Mouse (Mus musculus): Measurements from ENCODE around the gene Epha6.

Gene Epha6

DNA sequence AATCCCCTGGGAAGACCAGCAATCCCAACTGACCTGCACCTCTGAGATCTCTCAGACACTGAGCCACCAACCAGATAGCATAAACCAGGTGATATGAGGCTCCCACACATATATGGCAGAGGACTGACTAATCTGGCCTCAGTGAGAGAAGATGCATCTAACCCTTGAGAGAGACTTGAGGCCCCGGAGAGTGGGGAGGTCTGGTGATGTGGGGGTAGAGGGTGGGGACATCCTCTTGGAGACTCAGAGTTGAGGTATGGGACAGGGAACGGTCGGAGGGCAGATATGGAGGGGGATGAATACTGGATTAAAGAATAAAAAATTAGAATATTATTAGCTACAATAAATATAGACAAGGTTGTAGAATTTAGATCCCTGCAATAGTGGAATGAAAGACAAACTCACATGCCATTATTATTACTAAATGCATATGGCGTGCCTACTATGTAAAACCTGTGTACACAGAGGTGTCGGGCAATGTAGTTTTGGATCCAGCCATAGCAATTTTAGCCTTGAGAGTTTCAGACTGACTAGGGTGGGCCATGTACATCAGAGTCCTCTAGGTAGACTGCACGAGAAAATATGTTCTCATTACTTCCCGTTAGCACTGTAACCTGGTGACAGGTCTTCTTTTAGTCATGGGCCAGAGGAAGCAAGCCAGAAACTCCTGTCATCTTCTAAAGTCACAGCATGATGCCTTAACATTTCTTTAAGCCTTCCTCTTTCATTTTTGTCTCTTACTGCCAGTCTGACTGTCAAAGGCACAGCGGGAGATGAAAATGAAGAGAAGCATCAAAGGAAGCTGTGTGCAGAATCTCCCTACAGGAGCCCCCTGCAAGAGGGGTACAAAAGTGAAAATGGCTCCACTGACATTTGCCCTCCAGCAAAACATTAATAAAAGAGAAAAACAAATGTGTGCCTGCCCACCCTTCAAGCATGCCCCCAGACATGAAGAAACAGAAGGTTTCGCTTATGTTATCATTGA is 338.7 kb downstream of the Epha6 start:
- DNase-seq (ENCODE audit: low read depth, low spot score), result peak; percentile 8

DNA sequence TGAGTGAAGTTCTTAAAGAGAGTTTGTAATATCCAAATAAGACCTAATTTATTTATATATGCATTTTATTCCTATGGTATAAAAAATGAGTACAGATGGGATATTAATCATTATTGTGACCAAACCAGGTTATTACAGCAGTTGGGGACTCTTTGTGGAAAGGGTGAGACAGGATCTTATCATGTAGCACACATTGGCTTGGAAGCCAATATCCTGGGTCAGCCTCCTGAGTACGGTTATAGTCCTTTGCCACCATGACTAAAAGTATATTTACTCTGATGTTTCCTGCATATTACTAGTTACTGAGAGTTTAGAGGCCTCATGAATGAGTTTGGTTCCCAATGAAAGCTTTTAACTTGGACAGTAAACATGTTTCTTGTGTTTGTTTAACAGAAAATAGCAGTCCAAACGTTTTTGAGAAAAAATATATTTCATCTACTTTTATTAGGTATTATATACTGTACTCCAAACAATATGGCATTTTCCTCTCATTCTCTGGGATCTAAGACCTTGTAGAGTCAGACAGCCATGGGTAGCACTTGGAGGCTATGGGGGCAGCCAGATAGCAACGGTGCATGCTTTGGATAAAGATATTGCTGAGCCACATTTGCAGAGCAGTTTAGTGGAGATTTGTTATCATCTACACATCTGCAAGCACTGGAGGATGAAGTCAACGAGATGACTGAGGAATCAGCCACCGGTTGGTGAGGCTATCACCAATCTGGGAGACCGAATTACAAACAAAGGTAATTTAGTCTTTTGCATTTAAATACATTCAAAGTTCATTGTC is 340.4 kb downstream of the Epha6 start:
- DNase-seq (ENCODE audit: low read depth, low spot score), result no peak

DNA sequence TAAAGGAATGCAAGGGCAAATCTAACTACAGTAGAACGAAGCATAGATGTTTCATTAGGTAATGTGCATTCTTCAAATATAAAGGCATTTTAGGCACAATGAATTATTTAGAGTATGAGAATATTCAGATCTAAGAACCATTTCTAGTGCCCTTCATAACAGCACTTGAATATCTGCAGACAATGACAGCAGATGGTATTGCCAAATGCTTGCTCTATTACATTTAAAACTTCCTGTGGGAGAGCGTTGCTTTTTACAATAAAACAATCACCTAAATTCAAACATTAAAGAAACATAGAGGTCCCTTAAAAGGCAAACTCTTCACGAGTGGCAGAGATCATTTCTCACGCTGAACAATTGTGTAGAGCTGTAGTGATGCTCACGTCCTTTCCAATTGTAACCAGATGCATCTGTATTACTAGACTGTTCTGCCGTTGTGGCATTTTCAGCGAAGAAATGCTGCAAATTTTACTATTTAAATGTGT is 347.1 kb downstream of the Epha6 start:
- no peak for DNase-seq (ENCODE audit: low read depth, low spot score)

DNA sequence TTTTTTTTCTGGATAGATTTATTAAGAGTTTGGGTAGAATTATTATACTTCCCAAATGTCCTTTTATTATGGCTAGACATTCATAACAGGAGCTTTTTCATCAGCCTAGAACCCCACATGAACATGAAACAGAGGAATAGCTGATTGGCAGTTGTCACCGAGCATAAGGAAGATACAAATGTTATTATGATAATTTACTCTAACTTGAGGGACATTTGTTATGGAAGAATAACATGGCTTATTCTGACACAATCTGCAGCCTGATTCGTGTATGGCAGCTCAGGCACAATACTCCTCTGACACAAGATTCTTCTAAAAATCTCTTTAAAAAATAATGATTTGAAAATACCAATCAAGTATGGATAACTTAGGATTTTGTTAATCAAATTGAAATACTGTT is 347.7 kb downstream of the Epha6 start:
- DNase-seq (ENCODE audit: low read depth, low spot score), result no peak

DNA sequence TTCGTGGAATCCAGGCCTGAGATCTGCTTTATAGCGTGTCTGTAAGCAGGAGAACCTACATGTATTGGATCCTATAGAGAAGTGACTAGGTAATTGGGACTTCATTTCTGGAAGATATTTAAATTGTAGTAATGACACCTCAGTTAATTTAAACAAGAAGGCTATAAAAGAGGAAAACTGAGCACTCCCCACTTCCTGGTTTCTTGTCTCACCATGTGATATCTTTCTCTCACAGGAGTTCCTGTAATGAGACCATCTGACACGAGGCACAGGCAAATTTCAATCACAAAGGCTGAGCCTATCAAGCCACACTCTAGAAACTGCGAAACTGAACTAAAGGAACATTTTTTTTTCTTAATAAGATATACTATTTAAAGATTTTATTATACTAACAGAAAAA is 348.3 kb downstream of the Epha6 start:
- DNase-seq (ENCODE audit: low read depth, low spot score), result no peak

DNA sequence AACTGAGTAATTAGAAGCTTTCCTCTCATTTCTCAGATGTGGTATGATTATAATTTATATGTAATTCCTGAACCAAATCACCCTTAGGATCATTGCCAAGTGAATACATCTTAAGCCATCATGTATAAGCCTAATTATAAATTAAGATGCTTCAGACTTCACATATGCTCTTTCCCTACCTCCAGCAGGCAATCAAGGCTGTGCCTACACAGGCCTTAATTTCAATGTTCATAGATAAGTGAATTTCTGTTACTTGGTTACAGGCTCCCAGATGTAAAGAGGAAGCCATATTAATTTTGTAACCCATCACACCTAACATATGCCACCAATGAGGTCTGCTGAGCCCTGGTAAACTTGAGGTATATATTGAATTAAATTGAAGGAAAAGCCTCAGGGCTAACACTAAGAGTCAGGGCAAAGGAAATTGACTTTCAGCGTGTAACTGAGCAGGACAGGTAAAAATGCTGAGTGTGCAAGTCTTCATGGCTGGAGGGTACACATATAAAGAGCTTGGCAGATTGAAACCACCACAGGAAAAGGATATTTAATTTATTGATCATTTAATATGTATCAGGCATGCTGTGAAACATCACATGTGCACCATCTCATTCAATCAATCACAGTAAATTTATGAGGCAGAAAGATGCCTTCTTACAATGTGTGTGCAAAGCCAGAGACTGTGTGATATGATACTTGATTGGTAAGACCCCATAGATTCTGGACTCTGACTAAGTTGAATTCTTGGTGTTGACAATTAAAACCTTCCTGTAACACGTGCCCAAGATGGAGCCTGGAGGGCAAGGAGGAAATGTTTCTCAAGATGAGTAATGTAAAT is 365.8 kb downstream of the Epha6 start:
- no peak for DNase-seq (ENCODE audit: low read depth, low spot score)

DNA sequence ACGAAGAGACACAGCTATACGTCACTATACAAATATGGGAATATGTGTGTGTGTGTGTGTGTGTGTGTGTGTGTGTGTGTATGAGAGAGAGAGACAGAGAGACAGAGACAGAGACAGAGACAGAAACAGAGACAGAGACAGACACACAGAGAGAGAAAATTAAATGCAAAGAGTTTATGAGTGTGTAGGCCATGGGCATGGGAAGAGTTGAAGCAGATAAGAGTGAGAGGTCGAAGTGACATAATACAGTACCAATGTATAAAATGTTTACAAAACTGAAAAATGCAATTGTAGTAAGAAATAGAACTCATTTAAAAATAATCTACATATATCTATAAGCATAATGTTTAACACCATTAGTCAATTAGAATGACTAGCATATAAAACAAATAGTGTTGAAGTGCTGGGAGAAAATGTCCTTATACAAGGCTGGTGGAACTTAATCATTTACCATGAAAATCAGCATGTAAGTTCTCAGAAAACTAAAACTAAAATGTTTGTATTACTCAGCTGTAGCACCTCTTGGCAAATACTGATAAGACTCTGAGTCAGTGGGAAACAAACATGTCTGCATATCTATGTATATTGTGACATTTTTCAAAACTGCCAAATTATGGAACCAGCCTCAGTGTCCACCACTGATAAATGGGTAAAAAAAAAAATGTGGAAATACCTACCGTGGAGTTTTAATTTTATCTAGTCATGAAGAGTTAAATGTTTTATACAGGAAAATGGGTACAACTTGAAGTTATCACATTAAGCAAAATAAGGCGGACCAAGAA is 371.2 kb downstream of the Epha6 start:
- no peak for DNase-seq (ENCODE audit: low read depth, low spot score)

DNA sequence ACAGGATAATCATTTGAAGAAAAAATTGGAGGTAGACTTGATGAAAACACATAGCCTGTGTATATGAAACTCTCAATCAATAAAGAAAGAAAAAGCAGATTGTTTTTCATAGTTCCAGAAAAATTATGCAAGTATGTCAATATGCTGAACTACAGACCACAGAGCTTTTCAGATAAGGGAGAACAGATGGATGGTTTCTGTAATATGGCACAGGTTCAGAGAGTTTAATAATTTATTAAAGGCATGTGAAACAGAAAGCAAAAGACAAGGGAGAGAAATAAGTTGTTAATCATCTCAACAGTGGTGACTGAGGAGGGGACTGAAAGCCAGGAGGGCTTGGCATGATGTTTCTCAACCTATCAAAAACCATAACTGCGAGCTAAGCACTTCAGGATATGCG is 372.3 kb downstream of the Epha6 start:
- no peak for DNase-seq (ENCODE audit: low read depth, low spot score)

DNA sequence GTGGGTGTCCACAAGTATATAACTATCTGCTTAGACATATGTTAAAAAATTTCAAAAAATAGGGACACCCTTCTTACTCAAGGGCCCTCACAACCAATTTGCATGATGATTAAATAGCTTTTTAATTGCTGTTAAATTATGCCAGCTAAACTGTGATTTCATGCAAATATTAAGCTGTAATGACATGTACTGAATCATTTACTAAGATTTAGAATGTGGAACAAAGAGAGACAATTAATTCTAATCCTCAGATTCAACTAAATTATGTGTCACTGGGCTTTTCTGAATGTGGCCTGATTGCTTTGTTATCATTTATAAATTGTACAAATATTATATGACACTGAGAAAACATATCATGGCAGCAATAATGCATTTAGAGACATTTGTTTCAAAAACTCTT is 396.2 kb downstream of the Epha6 start:
- no peak for DNase-seq (ENCODE audit: low read depth, low spot score)

DNA sequence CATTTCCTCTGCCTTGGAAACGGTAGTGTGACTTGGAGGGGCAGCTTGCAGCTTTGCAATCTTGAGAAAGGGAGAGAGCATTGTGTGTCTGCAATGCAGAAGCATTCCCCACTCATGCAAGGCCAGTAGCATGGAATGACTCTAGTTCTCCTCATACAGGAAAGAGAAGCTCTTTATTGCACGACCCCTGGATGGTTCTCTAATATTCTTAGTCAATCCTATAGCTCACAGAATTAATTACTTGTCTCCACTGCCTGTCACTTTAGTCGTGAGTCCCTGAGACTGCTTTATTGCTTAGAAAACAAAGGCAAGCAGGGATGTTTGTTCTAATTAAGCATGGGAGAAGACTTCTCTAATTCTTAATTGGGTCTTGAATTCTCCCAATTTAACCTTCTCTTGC is 429.8 kb downstream of the Epha6 start:
- no peak for DNase-seq (ENCODE audit: low read depth, low spot score)

DNA sequence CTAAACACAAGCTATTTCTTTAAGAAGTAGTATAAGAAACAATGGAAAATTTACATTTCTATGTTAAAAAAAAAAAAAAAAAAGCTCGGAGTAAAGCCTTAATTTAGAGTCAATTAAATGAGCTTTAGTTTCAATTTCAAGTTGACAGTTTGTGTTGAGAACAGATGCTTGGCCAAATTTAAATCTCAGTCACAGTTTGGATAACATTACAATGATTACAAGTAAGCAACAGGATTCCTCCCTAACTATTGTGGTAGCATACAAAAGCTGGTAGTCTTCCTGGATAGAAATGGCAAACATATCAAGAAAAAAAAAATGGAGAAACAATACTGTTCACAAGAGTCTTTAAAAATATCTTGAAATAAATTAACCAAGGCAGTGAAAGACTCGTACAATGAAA is 452.9 kb downstream of the Epha6 start:
- DNase-seq (ENCODE audit: low read depth, low spot score), result no peak

DNA sequence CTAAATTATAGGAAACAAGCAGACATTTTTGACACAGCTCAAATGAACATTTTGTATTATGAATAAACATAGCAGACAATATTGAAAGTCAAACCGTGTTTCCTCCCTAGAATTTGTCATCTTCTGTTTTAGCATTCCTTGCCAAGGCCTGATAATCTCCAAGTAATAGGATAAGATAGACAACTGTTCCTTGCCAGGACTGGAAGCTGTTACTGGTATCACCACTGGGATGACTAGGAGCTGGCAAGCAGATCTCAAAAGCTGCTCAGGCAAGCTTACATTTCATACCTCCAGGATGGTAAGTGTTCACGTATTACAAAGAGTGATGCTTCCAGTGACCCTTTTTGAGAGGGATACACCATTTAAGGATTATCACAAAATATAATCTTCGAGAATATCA is 461.0 kb downstream of the Epha6 start:
- DNase-seq (ENCODE audit: low read depth, low spot score), result no peak

DNA sequence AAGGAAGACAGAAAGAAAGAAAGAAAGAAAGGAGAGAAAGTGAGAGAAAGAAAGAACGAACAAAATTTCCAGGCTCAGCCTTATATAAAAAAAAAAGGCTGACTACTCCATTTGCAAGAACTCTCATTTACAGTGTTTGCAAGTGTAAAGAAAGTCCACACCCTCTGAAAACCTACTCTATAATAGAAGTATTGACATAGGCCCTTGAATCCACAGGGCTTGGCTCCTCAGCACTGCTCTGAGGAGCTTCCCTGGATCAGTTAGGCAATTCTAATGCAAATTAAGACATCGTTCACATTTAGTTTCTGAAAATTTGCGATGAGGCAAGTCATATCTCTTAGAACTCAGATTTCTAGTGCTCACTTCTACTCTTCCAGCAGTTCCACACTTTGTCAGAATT is 483.9 kb downstream of the Epha6 start:
- DNase-seq (ENCODE audit: low read depth, low spot score), result peak; percentile 19

DNA sequence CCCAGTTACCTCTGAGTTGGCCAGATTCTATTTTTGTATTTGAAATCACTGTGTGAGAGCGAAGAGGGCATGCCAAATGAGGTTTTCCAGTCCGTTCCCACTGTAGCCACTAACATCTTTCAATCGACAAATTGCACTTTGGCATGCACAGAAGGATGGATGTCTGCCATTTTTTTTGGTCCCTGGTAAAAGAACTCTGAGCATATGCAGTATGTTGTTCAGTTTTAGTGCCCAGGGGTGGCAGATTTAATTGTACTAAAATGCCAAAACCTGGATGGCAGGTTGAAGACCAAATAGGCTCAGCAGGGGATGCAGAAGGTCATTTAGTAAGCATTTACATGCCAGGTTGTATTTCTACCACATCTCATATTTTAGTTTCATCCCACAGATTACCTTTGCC is 503.1 kb downstream of the Epha6 start:
- no peak for DNase-seq (ENCODE audit: low read depth, low spot score)

DNA sequence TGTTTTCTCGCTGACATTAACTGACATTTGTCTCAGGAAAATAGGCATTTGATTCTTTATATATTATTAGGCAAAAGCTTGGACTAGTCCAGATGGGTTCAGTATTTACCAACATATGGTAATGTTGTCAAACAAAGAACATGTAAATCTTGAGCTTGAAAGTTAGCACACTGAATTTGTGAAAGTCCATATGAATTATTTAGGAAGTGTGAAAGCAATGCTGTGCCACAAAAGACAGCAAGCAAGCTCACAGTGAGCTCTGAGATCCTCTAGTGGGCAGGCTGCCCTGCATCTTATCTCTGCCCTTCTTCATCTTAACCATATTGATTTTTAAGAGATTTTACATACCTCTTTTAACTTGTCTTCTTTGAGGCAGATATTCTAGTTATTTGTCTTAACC is 510.0 kb downstream of the Epha6 start:
- no peak for DNase-seq (ENCODE audit: low read depth, low spot score)

DNA sequence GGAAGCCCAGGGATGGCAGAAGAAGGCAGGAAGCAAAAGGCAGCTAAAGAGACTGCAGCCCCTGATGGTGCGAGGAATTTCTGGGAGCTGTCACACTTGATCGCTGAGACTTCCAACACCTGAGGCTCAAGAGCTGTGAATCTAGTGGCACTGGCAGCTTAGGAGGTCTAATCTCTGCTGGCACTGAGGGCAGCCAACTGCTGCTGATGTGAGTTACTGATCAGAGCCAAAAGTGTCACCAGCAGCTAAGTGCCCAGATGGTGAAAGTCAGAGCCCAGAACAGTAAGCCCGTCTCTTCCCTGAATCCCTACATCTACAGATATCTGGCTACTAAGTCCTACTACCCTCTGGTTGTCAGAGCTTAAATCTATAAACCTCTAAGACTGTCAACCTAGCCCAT is 518.4 kb downstream of the Epha6 start:
- no peak for DNase-seq (ENCODE audit: low read depth, low spot score)

DNA sequence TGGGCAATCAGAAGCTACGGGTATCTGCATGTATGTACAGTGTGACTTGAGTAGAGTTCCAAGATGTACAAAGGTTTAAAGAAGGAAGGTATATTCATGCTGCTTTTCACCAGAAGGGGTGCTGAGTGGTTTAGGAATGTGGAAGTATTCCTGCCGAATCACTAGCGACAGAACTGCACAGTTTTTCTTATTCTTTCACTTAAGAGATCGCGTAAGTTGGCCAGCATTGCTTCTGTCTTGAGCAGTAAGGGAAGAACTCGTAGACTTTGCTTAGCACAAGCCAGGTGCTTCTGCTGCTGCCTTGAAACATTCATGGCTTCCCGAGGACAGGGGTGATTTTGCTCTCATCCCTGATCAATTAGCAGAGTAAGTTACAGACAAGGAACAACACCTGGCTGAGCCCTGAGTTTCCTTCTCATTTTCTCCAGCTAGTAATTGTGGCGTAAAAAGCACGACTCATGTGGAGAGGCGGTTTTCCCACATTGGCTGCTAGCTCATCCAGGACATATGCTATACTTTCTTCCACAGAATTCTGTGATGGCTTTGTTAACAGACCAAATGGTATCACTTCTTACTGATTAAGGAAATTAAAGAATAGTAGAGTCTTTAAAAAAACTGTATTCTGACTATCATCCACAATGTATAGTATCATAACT is 534.7 kb downstream of the Epha6 start:
- DNase-seq (ENCODE audit: low read depth, low spot score), result no peak

DNA sequence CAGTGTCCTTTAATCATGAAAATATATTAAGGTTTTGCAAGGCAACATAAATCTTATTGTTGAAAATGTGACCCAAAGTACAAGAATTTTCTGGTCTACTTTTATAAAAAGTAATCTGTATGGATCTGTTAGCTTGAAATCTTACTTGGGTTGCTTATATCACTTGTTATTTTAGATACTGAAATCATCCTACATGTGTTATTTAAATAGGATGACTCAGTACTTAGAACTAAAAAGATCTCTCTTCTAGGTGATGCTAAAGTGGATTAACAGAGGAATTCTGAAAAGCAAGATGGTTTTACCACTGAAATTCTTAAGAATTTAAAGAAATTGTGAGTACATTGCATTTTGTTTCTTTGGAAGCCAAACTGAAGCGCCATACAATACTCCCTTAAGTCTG is 561.5 kb downstream of the Epha6 start:
- no peak for DNase-seq (ENCODE audit: low read depth, low spot score)

DNA sequence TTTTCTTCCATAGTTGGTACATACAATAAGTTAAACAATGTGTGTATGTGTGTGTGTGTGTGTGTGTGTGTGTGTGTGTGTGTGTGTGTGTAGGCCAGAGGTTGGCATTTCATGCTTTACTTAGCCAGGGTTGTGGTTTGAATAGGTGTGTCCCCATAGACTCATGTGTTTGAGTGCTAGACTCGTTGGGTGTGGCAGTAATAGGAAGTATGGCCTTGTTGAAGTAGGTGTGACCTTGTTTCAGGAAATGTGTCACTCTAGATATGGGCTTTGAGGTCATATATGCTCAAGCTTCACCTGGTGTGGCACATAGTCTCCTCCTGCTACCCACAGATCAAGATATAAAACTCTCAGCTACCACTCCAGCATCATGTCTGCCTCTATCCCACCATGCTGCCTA is 577.0 kb downstream of the Epha6 start:
- no peak for DNase-seq (ENCODE audit: low read depth, low spot score)

DNA sequence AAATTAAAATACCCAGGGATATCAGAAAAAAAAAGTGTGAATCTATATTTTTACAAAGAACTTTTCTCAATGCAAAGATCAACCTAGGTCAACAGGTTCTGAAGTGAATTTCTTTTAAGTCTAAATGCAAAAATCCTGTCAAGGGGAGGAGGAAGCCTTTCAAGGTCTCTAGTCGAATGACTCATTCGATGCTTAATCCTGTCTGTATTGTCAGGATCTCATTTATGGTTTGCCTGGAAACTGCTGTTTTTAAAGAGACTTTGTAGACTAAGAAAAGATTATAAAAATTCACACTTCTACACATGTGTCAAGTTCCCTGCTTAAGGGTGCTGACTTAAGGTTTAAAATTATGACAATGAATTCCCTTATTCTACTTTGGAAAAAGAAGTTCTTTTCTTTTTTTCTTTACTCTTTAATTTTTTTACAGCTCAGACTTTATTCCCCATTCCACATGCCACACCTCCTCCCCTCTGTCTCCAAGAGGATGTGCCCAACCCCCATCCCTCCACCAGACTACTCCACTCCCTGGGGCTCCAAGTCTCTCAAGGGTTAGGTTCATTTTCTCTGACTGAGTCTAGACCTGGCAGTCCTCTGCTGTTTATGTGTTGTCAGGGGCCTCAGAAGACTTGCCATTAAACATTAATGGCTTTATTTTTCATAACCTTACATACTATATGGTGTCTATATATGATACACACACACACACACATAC is 598.3 kb downstream of the Epha6 start:
- DNase-seq (ENCODE audit: low read depth, low spot score), result no peak

All from R1 (cell line).